Mouse (Mus musculus): ENCODE results near the gene Col7a1. TPM values are rescaled to one million over a fixed set of nuclear protein-coding genes. Genes with fewer than 3 reads are reported as not detected.

The Col7a1 gene
- polyA plus RNA-seq, 1 experiment from 2014 or later = 0.31 TPM

GRCm38 (mm10) chr9:109028919-109029318 is 75.5 kb downstream of the Col7a1 start:
- Histone ChIP-seq H3K9ac (no peak overlapping the region), H3K4me3 (no peak overlapping the region), H3K36me3 (no peaks in the 10 kb centered on the region), H3K9me3 (replicated peaks) (no peaks in the 10 kb centered on the region), H3K4me1 (peaks cover 13% of the 10 kb centered on the region), H3K27ac (no peak overlapping the region), H3K4me2 (no peak overlapping the region), H3K27me3 (replicated peaks) (no peaks in the 10 kb centered on the region)
- WGBS (ENCODE audit: insufficient replicate concordance) = 64% methylated on average over 5 of the region's 5 CpGs
- ATAC-seq = no peak

DNA sequence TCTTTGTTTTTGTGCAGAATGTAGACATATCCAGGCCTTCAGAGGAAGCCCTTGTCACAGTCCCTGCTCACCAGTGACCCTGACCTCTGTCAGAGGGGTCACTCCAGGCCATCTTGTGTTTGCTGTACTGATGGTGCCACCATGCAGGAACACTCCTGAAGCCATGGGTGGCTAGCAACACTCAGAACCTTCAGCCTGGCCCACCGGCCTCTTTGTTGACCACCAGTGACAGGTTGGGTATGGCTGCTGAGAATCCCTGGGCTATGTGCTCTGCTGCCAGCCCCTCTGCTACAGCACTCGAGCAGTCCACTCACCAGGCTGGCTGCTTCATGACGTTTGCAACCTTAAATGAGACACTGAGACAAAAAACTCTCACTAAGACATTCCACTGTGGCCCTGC is 76.9 kb downstream of the Col7a1 start:
- ATAC-seq = no peak
- 49% methylated on average over 3 of the region's 3 CpGs for WGBS (ENCODE audit: insufficient replicate concordance)
- Histone ChIP-seq H3K36me3 (no peaks in the 10 kb centered on the region), H3K9ac (no peak overlapping the region), H3K27ac (no peak overlapping the region), H3K27me3 (replicated peaks) (no peaks in the 10 kb centered on the region), H3K4me3 (no peak overlapping the region), H3K4me1 (peaks cover 13% of the 10 kb centered on the region), H3K4me2 (no peak overlapping the region), H3K9me3 (replicated peaks) (no peaks in the 10 kb centered on the region)

- Histone ChIP-seq H3K27me3 (replicated peaks) (no peaks in the 10 kb centered on the region), H3K27ac (no peak overlapping the region), H3K4me2 (no peak overlapping the region), H3K36me3 (no peaks in the 10 kb centered on the region), H3K9ac (no peak overlapping the region), H3K9me3 (replicated peaks) (no peaks in the 10 kb centered on the region), H3K4me3 (no peak overlapping the region), H3K4me1 (peaks cover 13% of the 10 kb centered on the region)
- 83% methylated on average over 7 of the region's 7 CpGs for WGBS (ENCODE audit: insufficient replicate concordance)
- no peak for ATAC-seq
Measured at GRCm38 (mm10) chr9:109031001-109031400, 77.6 kb downstream of the Col7a1 start.

- Histone ChIP-seq H3K36me3 (no peaks in the 10 kb centered on the region), H3K4me3 (no peak overlapping the region), H3K27ac (no peak overlapping the region), H3K4me1 (peaks cover 13% of the 10 kb centered on the region), H3K27me3 (replicated peaks) (no peaks in the 10 kb centered on the region), H3K4me2 (no peak overlapping the region), H3K9me3 (replicated peaks) (no peaks in the 10 kb centered on the region), H3K9ac (no peak overlapping the region)
- WGBS (ENCODE audit: insufficient replicate concordance) = 75% methylated on average over 8 of the region's 8 CpGs
- no peak for ATAC-seq
Measured at GRCm38 (mm10) chr9:109031686-109032085, 78.3 kb downstream of the Col7a1 start.

DNA sequence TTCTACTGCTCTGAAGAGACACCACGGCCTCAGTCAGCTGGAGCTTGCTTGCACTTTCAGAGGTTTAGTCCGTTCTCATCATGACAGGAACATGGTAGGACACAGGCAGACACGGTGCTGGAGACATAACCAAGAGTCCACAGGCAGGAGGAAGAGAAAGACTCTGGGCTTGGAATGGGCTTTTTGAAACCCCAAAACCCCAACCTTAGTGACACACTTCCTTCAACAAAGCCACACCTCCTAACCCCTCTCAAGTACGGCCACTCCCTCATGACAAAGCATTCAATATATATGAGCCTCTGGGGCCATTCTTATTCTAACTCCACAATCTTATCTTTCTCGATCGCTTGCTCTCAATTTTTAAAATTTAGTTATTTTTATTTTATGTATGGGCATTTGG is 79.0 kb downstream of the Col7a1 start:
- peaks cover 13% of the 10 kb centered on the region for H3K4me1 ChIP-seq
- no peak overlapping the region for H3K9ac ChIP-seq
- H3K9me3 ChIP-seq (replicated peaks) = no peaks in the 10 kb centered on the region
- no peak overlapping the region for H3K4me3 ChIP-seq
- no peaks in the 10 kb centered on the region for H3K36me3 ChIP-seq
- no peak overlapping the region for H3K27ac ChIP-seq
- no peaks in the 10 kb centered on the region for H3K27me3 ChIP-seq (replicated peaks)
- 51% methylated on average over 6 of the region's 6 CpGs for WGBS (ENCODE audit: insufficient replicate concordance)
- H3K4me2 ChIP-seq = no peak overlapping the region
- peak; percentile 70; the same call in 1 of the 2 replicates for ATAC-seq

MicroRNA genes within 50 kb of the gene (microRNA counts, 519-probe panel; counts per million panel counts)
- 582 counts per million, percentile 70 among the panel's probes with 10 or more counts for microRNA mmu-miR-711

Small RNAs within 50 kb of the gene (microRNA-seq; reads per million reads assigned to microRNA genes)
- not detected for gene Mir711

Other genes starting within 250 kb of the Col7a1 start
- gene Ip6k2, start 169.8 kb upstream of the Col7a1 start, polyA plus RNA-seq (2016; fragmentation: Nextera tagmentation; extraction: Ambion mirVana) = 15.7 and 20.3 TPM in 2 replicates
- gene Nckipsd, start 145.2 kb upstream of the Col7a1 start, polyA plus RNA-seq (2016; fragmentation: Nextera tagmentation; extraction: Ambion mirVana) = 5.6 and 9.1 TPM in 2 replicates
- 0.13 and 0.15 TPM in 2 replicates for gene Celsr3, start 127.3 kb upstream of the Col7a1 start, polyA plus RNA-seq (2016; fragmentation: Nextera tagmentation; extraction: Ambion mirVana)
- 6.9 and 9.0 TPM in 2 replicates for gene Slc26a6, start 100.3 kb upstream of the Col7a1 start, polyA plus RNA-seq (2016; fragmentation: Nextera tagmentation; extraction: Ambion mirVana)
- gene Tmem89, start 39.0 kb upstream of the Col7a1 start, polyA plus RNA-seq (2016; fragmentation: Nextera tagmentation; extraction: Ambion mirVana) = not detected in 2 replicates
- 384 and 405 TPM in 2 replicates for gene Uqcrc1, start 17.0 kb upstream of the Col7a1 start, polyA plus RNA-seq (2016; fragmentation: Nextera tagmentation; extraction: Ambion mirVana)
- gene Ucn2, start 32.4 kb downstream of the Col7a1 start, polyA plus RNA-seq (2016; fragmentation: Nextera tagmentation; extraction: Ambion mirVana) = 0.11 TPM in 1 of 2 replicates, not detected in the other
- 3.4 and 4.4 TPM in 2 replicates for gene Pfkfb4, start 38.2 kb downstream of the Col7a1 start, polyA plus RNA-seq (2016; fragmentation: Nextera tagmentation; extraction: Ambion mirVana)
- 19.0 and 21.5 TPM in 2 replicates for gene Shisa5, start 85.0 kb downstream of the Col7a1 start, polyA plus RNA-seq (2016; fragmentation: Nextera tagmentation; extraction: Ambion mirVana)
- 8.8 and 9.1 TPM in 2 replicates for gene Trex1, start 106.1 kb downstream of the Col7a1 start, polyA plus RNA-seq (2016; fragmentation: Nextera tagmentation; extraction: Ambion mirVana)
- 18.6 and 19.4 TPM in 2 replicates for gene Atrip, start 120.5 kb downstream of the Col7a1 start, polyA plus RNA-seq (2016; fragmentation: Nextera tagmentation; extraction: Ambion mirVana)
- 14.5 and 15.3 TPM in 2 replicates for gene Ccdc51, start 128.9 kb downstream of the Col7a1 start, polyA plus RNA-seq (2016; fragmentation: Nextera tagmentation; extraction: Ambion mirVana)
- gene Tma7, start 129.0 kb downstream of the Col7a1 start, polyA plus RNA-seq (2016; fragmentation: Nextera tagmentation; extraction: Ambion mirVana) = 522 and 538 TPM in 2 replicates
- gene Plxnb1, start 141.8 kb downstream of the Col7a1 start, polyA plus RNA-seq (2016; fragmentation: Nextera tagmentation; extraction: Ambion mirVana) = 4.9 TPM in 2 replicates
- not detected in 2 replicates for gene Fbxw21, start 208.5 kb downstream of the Col7a1 start, polyA plus RNA-seq (2016; fragmentation: Nextera tagmentation; extraction: Ambion mirVana)
- not detected in 2 replicates for gene Fbxw13, start 242.4 kb downstream of the Col7a1 start, polyA plus RNA-seq (2016; fragmentation: Nextera tagmentation; extraction: Ambion mirVana)

All from liver, embryonic 12.5 days (tissue).